Mouse (Mus musculus) forebrain, embryonic 13.5 days (tissue): ENCODE measurements at regions not wholly inside any gene's neighbourhood (a gene's known extent, or its start where the extent isn't known, plus 50 kb on each side); places are given as distances from the start of the nearest gene placed in this dataset.

Experiments
- ATAC-seq: fragments of 200-750 bp; cut with Nextera tagmentation; 2 replicates; pipeline ENCODE4 v1.8.0; 2017
- H3K27ac ChIP-seq: fragments of 300-500 bp; sonication (generic); 2 replicates; pipeline ENCODE4 v1.5.1; 2015; ENCODE audit warnings: inconsistent platforms, mild to moderate bottlenecking, moderate library complexity
- H3K27me3 ChIP-seq: fragments of 300-500 bp; sonication (generic); 2 replicates; pipeline ENCODE4 v1.6.1; 2015; ENCODE audit warnings: mild to moderate bottlenecking, inconsistent platforms
- H3K36me3 ChIP-seq: fragments of 300-500 bp; sonication (generic); 2 replicates; pipeline ENCODE4 v1.6.1; 2015; ENCODE audit warnings: mild to moderate bottlenecking, inconsistent platforms; ENCODE audit not compliant: poor library complexity, severe bottlenecking
- H3K4me1 ChIP-seq: fragments of 300-500 bp; sonication (generic); 2 replicates; pipeline ENCODE4 v1.6.1; 2015; ENCODE audit warnings: inconsistent platforms
- H3K4me2 ChIP-seq: fragments of 300-500 bp; sonication (generic); 2 replicates; pipeline ENCODE4 v1.6.1; 2015; ENCODE audit warnings: inconsistent platforms, mild to moderate bottlenecking, moderate library complexity
- H3K4me3 ChIP-seq: fragments of 300-500 bp; sonication (generic); 2 replicates; pipeline ENCODE4 v1.5.1; 2015; ENCODE audit warnings: mild to moderate bottlenecking, inconsistent platforms
- H3K9ac ChIP-seq: fragments of 300-500 bp; sonication (generic); 2 replicates; pipeline ENCODE4 v1.6.1; 2015; ENCODE audit warnings: mild to moderate bottlenecking, inconsistent platforms
- H3K9me3 ChIP-seq: fragments of 300-500 bp; sonication (generic); replicated peaks from 2 replicates; pipeline ENCODE4 v1.6.1; 2016; ENCODE audit warnings: inconsistent platforms
- WGBS: fragments of 180-500 bp; shearing (Covaris S2); methylation state at CpG from one replicate; pipeline ENCODE4 v1.1.7; 2015; 5-methylcytosine and 5-hydroxymethylcytosine counted together

- Histone ChIP-seq H3K4me1 (peaks cover 10% of the 10 kb centered on the region), H3K4me3 (no peak overlapping the region), H3K9me3 (no peaks in the 10 kb centered on the region), H3K27ac (no peak overlapping the region), H3K36me3 (no peaks in the 10 kb centered on the region), H3K4me2 (no peak overlapping the region), H3K27me3 (no peaks in the 10 kb centered on the region), H3K9ac (no peak overlapping the region)
- peak; percentile 57 for ATAC-seq
- WGBS = 38% methylated on average over 5 of the region's 5 CpGs
Observed at GRCm38 (mm10) chr6:22591592-22591991, 235.5 kb upstream of the Fam3c start.

DNA sequence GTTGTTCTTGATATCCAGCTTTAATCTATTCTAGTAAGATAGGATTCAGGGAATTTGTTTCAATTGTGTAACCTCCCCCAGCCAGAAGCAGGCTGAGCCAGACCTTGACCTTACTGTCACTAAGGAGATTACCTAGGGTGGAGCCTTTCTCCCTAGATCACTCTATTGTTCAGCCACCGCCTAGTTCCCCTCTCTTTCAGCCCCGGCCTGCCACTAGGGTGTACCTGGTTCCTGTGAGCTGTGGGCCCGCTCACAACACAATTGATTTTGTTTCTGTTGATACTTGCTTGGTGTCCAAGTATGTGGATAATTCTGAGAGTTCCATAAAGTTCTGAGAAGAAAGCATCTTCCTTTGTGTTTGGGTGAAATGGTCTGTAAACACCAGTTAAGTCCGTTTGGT lies 228.8 kb upstream of the Fam3c start:
- H3K4me1 ChIP-seq = no peaks in the 10 kb centered on the region
- H3K9ac ChIP-seq = no peak overlapping the region
- WGBS = 57% methylated on average over 4 of the region's 4 CpGs
- H3K27me3 ChIP-seq = no peaks in the 10 kb centered on the region
- H3K27ac ChIP-seq = no peak overlapping the region
- no peak overlapping the region for H3K4me2 ChIP-seq
- no peak overlapping the region for H3K4me3 ChIP-seq
- no peak for ATAC-seq
- no peaks in the 10 kb centered on the region for H3K36me3 ChIP-seq
- H3K9me3 ChIP-seq = no peaks in the 10 kb centered on the region

DNA sequence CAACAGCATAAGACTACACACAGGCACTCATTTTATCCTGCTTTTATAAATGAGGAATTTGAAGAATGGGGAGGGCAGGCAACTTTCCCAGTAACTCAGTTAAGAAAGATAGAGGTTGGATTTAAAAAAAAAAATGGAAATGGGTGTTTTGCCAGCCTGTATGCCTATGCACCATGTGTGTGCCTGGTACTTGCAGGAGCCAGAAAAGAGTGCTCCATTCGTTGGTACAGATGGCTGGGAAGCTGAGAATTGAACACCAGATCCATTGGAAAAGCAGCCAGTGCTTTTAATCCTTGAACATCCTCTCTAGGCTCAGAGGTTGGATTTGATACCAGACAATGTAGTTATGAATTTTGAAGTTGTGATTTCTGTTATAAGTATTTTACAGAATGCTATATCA lies 216.9 kb upstream of the Fam3c start:
- Histone ChIP-seq H3K4me2 (no peak overlapping the region), H3K27ac (no peak overlapping the region), H3K4me1 (no peaks in the 10 kb centered on the region), H3K9me3 (no peaks in the 10 kb centered on the region), H3K36me3 (no peaks in the 10 kb centered on the region), H3K27me3 (no peaks in the 10 kb centered on the region), H3K9ac (no peak overlapping the region), H3K4me3 (no peak overlapping the region)
- ATAC-seq = peak; percentile 66; the same call in 1 of the 2 replicates
- WGBS = 56% methylated on average over 1 of the region's 1 CpGs

- no peaks in the 10 kb centered on the region for H3K4me1 ChIP-seq
- H3K9ac ChIP-seq = no peak overlapping the region
- H3K4me3 ChIP-seq = no peak overlapping the region
- no peaks in the 10 kb centered on the region for H3K27me3 ChIP-seq
- H3K9me3 ChIP-seq = no peaks in the 10 kb centered on the region
- peak; percentile 38; the same call in 1 of the 2 replicates for ATAC-seq
- H3K36me3 ChIP-seq = no peaks in the 10 kb centered on the region
- H3K27ac ChIP-seq = no peak overlapping the region
- H3K4me2 ChIP-seq = no peak overlapping the region
- 84% methylated on average over 9 of the region's 9 CpGs for WGBS
Observed at GRCm38 (mm10) chr6:22567891-22568290, 211.8 kb upstream of the Fam3c start.

DNA sequence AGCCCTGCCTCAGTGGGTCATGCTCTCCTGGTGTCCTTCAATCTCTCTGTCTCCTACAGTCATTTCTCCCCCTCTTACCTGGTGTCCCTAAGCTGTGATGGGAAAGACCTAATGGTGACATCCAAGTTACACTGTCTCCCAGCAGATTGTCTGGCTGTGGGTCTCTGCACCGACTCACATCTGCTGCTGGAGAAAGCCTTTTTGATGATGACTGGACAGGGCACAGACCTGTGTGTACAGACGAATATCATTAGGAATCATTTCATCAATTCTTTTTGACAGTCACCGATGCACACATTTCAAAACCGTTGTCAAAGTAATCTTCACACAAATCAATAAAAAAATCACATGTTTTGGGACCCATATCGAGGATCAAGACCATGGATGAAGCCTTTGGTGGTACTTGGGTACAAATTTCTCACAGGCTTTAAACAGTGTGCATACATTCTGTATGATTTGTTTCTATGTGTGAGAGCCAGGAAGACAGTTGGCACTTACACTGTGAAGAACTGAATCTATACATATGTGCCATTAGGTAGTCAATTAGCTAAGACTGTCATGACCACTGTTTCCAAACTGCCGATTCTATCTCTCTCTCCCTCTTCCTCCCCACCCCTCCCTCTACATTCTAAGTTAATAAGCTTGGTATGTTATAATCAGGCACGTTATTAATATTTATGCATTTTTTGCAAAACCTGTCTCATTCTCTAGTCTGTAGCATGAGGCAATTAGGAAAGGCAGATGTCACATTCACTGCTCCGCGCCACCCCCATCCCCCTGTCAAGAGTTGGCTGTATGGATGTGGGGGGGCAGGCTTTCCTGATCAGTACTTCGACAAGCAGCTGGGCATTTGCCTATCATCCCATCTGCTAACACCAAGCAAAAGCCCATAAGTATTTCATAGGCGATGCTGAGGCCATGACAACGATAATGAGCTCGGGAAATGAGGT lies 192.5 kb upstream of the Fam3c start:
- no peaks in the 10 kb centered on the region for H3K36me3 ChIP-seq
- no peak overlapping the region for H3K4me3 ChIP-seq
- no peaks in the 10 kb centered on the region for H3K4me1 ChIP-seq
- peak overlapping the region; percentile 5; the same call in 1 of the 2 replicates for H3K27ac ChIP-seq
- H3K9ac ChIP-seq = no peak overlapping the region
- no peaks in the 10 kb centered on the region for H3K27me3 ChIP-seq
- 73% methylated on average over 13 of the region's 13 CpGs for WGBS
- H3K9me3 ChIP-seq = no peaks in the 10 kb centered on the region
- ATAC-seq = peak; percentile 96
- no peak overlapping the region for H3K4me2 ChIP-seq

DNA sequence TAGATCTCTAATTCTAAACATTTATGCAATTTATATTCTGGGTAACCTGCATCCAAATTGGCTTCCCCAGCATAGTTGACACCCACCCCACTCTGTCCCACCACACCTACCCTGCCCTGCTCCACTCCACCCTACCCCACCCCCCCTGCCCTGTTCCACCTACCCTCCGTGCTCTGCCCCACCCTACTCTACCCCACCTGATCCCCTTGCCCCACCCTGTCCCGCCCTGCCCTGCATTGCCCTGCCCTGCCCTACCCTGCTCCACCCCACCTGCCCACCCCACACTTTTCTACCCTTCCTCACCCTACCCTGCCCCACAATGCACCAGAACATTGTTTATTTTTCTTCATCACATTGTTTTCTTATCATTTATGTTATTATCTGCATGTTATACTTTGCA lies 185.6 kb upstream of the Fam3c start:
- Histone ChIP-seq H3K9ac (no peak overlapping the region), H3K36me3 (no peaks in the 10 kb centered on the region), H3K4me2 (no peak overlapping the region), H3K9me3 (no peaks in the 10 kb centered on the region), H3K4me3 (no peak overlapping the region), H3K27me3 (no peaks in the 10 kb centered on the region), H3K27ac (no peak overlapping the region), H3K4me1 (no peaks in the 10 kb centered on the region)
- ATAC-seq = 0 out of 2 replicates have a peak, but pooled peaks have one; percentile 33
- WGBS = 100% methylated on average over 2 of the region's 2 CpGs

- no peak overlapping the region for H3K4me2 ChIP-seq
- no peaks in the 10 kb centered on the region for H3K4me1 ChIP-seq
- no peak for ATAC-seq
- H3K9me3 ChIP-seq = no peaks in the 10 kb centered on the region
- H3K9ac ChIP-seq = no peak overlapping the region
- 92% methylated on average over 4 of the region's 4 CpGs for WGBS
- H3K27me3 ChIP-seq = no peaks in the 10 kb centered on the region
- no peaks in the 10 kb centered on the region for H3K36me3 ChIP-seq
- no peak overlapping the region for H3K4me3 ChIP-seq
- no peak overlapping the region for H3K27ac ChIP-seq
Observed at GRCm38 (mm10) chr6:22538254-22538653, 182.2 kb upstream of the Fam3c start.

- no peak overlapping the region for H3K4me3 ChIP-seq
- ATAC-seq = no peak
- no peaks in the 10 kb centered on the region for H3K27me3 ChIP-seq
- WGBS = 67% methylated on average over 3 of the region's 3 CpGs
- no peak overlapping the region for H3K4me2 ChIP-seq
- no peaks in the 10 kb centered on the region for H3K4me1 ChIP-seq
- H3K9me3 ChIP-seq = no peaks in the 10 kb centered on the region
- no peak overlapping the region for H3K9ac ChIP-seq
- H3K27ac ChIP-seq = no peak overlapping the region
- no peaks in the 10 kb centered on the region for H3K36me3 ChIP-seq
Observed at GRCm38 (mm10) chr6:22524384-22524783, 168.3 kb upstream of the Fam3c start.

- Histone ChIP-seq H3K4me3 (no peak overlapping the region), H3K9me3 (no peaks in the 10 kb centered on the region), H3K4me1 (no peaks in the 10 kb centered on the region), H3K27me3 (no peaks in the 10 kb centered on the region), H3K36me3 (no peaks in the 10 kb centered on the region), H3K9ac (no peak overlapping the region), H3K27ac (no peak overlapping the region), H3K4me2 (no peak overlapping the region)
- ATAC-seq = peak; percentile 59; the same call in 1 of the 2 replicates
- 83% methylated on average over 9 of the region's 9 CpGs for WGBS
Observed at GRCm38 (mm10) chr6:22523582-22524234, 167.7 kb upstream of the Fam3c start.

DNA sequence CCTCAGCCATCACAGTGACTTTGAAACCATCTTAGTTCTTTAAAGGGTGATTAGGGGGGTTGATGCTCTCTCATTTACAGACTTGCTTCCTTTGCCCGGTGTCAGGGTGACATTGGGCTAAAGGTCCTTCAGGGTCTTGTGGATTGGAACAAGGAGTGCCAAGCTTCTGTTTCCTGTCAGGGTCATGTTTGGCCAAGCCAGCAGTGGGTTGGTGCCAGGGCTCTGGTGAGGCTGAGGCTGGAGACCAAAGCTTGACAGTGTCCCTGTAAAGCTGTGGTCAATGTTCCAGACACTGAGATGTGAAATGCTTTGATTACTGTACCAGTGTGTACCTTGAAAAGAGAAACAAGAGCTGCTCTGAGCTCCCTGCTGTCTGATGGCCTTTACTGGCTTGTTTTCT lies 150.8 kb upstream of the Fam3c start:
- Histone ChIP-seq H3K9ac (no peak overlapping the region), H3K9me3 (no peaks in the 10 kb centered on the region), H3K36me3 (no peaks in the 10 kb centered on the region), H3K27me3 (no peaks in the 10 kb centered on the region), H3K4me1 (no peaks in the 10 kb centered on the region), H3K4me3 (no peak overlapping the region), H3K4me2 (no peak overlapping the region), H3K27ac (no peak overlapping the region)
- WGBS = 96% methylated on average over 1 of the region's 1 CpGs
- ATAC-seq = no peak

DNA sequence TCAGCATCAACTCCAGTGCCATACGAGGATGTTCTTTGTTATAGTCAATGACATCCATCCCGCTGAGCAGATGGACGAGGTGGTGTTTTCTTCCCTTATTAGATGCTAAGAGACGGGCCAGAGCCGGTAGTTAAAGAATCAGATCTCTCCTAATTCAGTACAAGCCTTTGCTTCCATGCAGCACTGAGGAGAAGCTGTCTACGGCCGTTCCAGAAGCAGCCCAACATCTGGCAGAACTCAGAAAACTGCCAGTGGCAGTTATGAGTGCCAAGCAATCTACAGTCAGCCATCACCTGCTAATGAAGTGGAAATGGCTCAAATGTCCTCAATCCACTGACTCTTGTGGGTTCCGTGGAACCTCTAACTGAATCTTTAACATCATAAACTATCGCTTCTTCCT lies 141.3 kb upstream of the Fam3c start:
- no peak overlapping the region for H3K4me3 ChIP-seq
- 87% methylated on average over 9 of the region's 9 CpGs for WGBS
- no peak overlapping the region for H3K9ac ChIP-seq
- ATAC-seq = no peak
- H3K9me3 ChIP-seq = no peaks in the 10 kb centered on the region
- H3K36me3 ChIP-seq = no peaks in the 10 kb centered on the region
- no peaks in the 10 kb centered on the region for H3K27me3 ChIP-seq
- H3K4me2 ChIP-seq = no peak overlapping the region
- no peaks in the 10 kb centered on the region for H3K4me1 ChIP-seq
- H3K27ac ChIP-seq = no peak overlapping the region

GRCm38 (mm10) chr6:22496471-22496870 lies 140.4 kb upstream of the Fam3c start:
- H3K4me1 ChIP-seq = no peaks in the 10 kb centered on the region
- WGBS = 95% methylated on average over 1 of the region's 1 CpGs
- H3K4me3 ChIP-seq = no peak overlapping the region
- no peaks in the 10 kb centered on the region for H3K9me3 ChIP-seq
- H3K27ac ChIP-seq = no peak overlapping the region
- H3K9ac ChIP-seq = no peak overlapping the region
- H3K4me2 ChIP-seq = no peak overlapping the region
- H3K36me3 ChIP-seq = no peaks in the 10 kb centered on the region
- H3K27me3 ChIP-seq = no peaks in the 10 kb centered on the region
- no peak for ATAC-seq
